Mouse (Mus musculus): ENCODE results near the gene Rtl5.
"Not testable (repeated sequence)": the region's sequence is repeated elsewhere in the genome, so short reads cannot be mapped to it uniquely, and the experiment has no call there.

Rtl5 gene

DNA sequence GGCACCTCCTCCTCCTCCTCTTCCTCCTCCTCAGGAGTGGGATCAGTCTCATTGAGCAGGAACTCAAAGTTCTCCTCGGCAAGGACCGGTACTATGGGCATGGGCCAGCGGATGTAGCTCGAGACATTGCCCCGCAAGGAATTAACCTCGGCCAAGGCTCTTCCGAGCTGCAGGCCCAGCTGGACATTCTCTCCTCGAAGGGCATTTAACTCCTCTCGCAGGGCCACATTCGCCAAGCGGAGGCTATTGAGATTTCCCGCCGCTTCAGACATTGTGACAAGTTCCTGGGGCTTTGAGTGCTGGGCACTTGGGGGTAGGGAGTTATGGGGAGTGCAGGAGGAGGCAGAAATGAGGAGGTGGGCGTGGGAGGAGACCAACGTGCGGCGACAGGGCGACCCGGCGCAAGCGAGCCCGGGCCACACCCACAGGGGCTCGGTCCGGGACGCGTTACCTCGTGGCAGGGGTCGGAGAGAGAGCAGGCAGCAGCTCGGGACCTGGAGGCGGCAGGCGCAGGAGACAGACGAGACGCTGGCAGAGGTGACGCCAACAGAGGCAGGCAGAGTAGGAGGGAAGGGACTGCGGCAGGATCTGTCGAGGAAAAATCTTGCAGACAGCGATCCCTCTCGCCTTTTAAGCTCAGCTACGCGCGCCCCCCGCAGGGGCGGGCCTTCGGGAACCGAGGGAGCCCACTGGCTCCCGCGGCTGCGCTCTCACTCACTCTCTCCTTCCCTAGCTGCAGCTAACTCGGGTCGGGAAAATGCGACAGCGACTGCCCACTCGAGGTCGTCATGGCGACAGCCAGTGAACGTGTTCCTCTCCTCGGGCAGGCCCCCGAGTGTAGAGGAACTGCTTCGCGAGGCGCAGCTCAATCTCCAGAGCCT, at the start of gene Rtl5:
Rtl5 (minus strand) TSS at position 714 of the 881 bp plus-strand sequence.
- no peak for DNase-seq (ENCODE audit: low spot score)

DNA sequence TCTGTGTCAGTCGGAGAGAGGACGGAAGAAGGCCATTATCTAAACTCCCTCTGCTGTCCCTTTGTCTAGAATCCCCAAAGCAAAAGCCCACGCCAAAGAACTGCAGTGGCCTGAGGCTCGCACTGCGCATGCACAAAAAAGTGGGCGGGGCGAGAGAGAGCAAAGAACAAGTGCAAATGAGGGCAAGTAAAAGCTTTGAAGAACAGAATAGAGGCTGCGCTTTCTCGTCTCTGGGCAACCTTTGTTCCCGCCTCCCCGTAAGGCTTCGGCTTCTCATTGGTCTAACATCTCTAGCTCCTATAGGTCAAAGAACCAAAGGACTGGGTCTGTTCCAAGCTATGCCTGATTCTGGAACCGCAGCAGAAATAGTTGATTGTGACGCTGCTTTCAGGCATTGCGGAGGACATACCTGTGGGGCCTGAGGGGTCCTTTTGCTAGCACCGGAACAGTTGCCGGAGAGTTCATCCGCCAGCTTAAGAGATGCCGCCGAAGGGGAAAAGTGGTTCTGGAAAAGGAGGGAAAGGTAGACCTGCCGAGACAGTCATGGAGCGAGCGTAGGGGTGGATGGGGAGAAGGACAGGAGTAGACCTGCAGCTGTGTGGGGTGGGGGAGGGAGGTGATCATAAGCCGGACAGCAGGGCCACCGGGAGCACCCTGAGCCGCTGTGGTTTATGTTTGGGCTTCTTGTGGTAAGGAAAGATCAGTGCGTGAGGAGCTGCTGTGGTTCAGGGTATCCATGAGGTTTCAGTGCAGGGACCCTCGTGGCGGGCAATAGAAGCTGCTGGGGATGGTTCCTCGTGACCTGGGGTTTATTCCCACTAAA, 48.1 kb upstream of the Rtl5 start, which contains the start of gene Pin4:
Pin4 (plus strand) TSS at position 406 of the 823 bp plus-strand sequence.
- peak; percentile 59 for DNase-seq (ENCODE audit: low spot score)

DNA sequence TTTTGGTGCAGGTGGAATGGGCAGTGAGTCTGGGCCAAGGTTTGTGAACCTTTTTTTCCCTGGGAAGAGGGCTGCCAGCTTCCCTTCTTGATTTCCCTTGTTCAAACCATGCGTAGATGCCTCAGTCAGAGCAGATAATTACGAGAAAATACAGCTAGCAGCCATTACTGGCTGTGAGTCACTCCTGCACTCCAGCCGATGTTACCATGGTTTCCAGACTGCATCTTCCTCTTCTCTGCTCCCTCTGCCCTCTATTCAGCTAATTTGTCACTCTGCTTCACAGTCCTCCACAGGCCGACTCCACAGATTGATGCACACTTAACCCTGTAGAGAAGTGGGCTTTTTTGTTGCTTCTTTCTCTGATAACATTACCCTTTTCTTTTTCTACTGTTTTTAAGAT, 44.6 kb upstream of the Rtl5 start:
- no peak for DNase-seq (ENCODE audit: low spot score)

DNA sequence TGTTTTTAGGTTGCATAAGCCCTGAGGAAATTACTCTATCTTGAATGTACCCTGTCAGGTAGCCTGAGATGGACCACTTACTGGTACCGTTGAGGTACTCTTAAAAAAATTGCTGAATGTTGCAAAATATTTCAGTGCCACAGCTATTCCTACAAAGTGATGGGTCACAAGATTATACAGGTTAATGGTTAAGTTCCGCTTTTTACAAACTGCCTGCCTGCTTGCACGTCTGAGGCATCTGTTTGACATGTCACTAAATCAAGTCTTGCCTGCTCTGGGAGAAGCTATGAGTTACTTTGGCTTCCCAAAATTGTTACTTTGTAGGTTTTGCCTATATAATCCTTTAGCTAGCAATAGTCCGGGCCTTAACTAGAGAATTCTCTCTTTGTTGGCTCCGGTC, 38.2 kb upstream of the Rtl5 start:
- not testable (repeated sequence) for DNase-seq (ENCODE audit: low spot score)

DNA sequence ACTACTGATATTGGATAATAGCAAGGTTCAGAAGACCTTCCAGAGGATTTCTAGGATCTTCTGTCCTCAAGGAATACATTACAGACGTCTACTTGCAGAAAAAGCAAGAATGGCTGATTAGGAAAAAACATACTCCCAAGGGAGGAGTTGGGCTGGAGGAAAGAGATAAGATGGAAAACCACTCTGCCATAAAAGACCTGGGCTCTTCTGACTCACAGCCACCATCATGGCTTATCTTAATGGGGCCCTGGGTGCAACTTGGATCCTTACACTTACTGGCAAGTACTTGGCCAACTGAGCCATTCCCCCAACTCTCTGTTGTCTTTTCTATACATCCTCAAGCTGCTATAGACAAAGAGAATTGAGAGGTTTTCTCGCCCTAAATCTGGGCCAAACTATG, 32.7 kb upstream of the Rtl5 start:
- DNase-seq (ENCODE audit: low spot score): not testable (repeated sequence)

DNA sequence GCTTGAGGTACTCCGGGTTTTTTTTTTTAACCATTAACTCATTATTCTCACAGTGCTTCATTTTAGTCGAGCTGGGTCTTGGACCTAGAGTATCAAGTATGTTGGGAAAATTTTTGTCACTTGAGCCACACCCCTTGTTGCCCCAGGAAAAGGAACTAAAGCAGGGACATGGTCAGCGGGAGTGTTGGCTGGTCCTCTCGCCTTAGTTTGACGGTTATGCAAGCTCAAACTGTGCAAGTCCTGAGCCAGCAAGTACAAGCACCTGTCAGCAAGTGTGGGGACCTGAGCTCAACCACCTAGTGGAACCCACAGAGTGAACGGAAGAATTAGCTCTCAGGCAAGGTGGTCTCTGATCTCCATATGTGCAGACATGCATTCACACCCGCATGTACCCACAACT, 30.8 kb upstream of the Rtl5 start:
- no peak for DNase-seq (ENCODE audit: low spot score)

DNA sequence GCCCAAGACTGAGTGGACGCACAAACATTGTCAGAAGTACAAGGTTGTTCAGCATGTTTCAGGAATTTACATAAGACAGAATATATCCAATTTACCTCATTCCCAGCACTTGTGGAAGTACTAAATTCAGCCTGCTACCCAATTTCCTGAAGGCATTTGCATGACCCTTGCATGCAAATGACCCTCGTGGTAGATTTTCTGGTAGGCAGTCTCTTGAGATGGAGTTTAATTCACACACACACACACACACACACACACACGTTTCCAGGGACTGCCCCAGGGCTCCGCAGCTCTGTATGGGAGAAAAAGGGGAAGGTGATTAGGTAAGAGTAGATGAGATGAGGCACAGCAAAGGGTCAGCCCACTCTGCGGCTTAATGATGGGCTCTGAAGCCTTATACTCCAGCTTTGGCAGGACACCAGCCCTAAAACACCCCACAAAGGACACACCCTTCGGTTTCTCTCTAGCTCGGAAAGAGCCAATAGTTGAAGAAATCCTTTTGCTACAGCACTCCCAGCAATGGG, 23.3 kb upstream of the Rtl5 start:
- DNase-seq (ENCODE audit: low spot score): no peak

DNA sequence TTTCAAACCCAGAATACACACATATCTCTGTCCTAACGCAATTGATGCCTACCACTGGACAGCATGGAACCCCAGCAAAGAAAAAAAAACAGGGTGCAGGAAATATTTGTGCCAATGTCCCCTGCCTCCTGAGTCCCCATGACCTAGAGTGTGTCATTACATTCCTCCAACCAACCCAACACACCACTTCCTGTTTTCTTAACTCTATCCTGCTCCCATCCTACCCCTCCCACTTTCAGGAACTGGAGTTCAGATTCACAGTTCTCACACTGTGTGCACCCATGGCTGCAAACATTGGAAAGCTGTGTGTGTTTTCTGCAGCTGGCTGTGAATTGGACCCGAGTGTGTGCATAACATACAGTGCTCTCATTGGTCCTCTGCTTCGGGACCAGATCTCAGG, 19.5 kb upstream of the Rtl5 start:
- DNase-seq (ENCODE audit: low spot score): no peak

DNA sequence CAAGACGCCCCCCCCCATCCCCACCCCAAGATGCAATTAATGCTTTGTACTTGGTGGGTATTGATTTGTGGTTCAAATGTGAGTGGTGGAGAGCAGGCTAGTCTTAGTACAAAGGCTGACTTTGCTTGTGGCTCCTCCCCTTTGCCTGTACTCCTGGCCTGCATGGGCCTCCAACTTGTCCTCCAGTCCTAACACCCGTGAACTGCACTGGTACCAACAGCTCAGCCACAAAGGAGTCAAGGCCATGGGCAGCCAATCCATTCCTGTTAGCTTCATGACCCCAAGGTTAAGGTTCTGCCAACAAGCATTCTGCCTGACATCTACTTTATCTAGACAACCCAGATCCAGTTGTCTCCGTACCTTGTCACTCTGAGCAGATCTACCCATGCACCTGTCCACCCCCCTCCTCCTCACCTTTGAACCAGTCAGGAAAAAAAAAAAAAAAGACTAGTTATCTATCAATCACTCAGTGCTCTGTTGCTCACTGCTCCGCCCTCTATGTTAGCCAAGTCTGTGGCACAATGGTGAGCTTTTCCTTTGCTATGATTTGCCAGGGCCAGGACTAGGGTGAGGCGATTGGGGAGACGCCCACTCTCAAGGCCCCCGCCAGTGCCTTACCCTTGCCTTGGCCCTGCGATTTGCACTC, 14.8 kb upstream of the Rtl5 start:
- no peak for DNase-seq (ENCODE audit: low spot score)

DNA sequence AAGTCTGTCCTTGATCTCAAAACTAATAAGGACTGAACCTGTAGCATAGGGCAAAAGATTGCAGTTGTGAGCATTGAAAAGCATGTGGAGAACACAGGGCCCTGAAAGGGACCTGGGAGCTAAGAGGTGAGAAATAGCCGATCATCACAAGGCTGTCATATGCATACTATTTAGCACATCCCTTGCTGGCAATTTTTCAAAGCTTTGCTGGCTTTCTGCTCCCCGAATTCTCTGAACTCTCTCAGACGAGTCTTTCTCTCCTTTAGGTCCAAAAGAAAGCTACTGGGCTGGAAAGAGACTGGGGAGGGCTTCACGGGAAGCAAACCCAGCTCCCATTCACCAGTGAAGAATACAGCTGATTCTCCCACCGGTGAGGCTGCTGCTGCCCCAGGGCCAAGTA, 11.2 kb upstream of the Rtl5 start:
- no peak for DNase-seq (ENCODE audit: low spot score)

DNA sequence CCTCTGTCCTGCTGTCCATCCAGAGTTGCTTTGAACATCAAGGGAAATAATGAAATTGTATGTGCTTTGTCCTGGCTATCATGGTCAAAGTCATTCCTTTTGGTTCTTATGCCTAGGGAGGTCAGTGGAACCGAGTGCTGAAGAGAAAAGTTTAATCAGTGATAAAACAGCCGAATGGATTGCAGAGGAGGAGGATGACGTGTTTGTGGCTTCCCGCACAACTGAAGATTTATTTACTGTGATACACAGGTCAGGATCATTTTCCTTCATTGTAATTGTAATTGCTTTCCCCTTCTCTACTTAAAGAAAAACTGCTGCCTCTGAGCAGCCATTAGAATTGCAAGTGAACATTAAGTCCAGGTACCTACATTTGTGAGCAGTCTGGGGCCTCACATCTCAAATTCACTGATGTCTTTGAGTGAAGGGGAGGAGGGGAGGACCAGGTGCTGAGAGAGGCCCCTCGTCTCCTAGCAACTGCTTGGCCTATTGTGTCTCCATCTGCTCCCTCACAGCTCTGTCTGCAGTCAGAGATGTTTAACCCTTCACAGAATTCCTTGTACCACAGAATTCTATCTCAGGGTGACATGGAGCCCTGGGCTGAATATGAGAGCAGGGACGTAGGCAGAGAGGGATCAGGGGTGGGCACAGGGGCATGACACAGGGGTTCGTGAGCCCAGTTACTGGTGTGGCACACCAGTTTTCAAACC, 10.6 kb upstream of the Rtl5 start:
- DNase-seq (ENCODE audit: low spot score): no peak

DNA sequence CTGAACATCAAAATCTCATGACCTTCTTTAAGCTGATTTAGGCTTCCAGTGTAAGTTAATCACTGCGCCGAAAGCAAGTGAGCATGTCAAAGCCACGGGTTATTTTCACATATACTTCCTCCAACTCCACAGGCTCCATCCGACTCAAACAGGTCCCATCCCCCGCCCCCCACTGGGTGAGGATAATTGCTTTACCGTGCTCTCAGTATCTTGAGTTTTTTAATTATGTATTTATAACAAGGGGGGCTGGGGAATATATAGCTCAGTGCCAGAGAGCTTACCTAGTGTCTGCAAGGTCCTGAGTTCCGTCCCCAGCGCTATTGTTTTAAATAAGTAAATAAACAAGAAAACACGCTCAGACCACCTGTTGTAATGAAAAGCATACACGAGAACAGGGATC, 10.0 kb upstream of the Rtl5 start:
- no peak for DNase-seq (ENCODE audit: low spot score)

DNA sequence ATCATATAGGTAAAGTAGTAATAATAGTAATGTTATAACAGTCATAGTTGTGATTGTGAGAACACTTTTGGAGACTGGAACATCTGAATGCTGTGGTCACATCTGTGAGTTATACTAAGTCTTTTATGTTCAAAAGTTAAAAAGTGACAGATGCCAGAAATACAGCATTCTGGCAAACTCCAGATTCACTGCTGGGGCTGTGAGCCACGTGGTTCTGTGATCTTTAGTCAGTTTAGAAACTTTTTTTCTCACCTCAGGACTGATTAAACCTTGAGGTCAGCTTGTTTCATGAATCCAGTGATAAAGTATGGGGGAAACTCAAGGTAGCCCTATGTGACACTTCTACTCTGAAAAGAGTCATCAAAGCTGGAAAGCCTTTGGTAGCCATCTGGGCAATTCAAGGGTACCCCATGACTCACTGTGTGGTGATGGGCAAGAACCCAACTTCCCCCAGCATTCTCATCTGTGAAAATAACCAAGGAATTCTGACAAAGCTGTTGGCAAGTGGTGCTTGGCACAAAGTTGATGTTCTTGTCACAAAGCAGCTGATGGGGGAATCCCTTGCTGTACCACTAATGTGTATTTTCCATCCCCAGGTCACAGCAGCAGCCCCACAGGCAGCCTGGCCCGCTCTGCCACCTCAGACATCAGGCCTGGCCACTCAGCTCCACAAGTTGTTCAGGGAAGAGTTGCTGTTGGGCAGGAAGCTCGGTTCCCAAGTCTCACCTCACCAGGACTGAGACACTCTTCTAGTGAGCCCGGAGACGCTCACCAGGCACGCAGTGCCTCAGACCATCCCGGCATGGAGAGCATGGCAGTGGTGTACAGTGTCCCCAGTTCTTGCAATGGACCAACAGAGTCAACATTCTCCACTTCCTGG, 6.0 kb upstream of the Rtl5 start:
- no peak for DNase-seq (ENCODE audit: low spot score)

DNA sequence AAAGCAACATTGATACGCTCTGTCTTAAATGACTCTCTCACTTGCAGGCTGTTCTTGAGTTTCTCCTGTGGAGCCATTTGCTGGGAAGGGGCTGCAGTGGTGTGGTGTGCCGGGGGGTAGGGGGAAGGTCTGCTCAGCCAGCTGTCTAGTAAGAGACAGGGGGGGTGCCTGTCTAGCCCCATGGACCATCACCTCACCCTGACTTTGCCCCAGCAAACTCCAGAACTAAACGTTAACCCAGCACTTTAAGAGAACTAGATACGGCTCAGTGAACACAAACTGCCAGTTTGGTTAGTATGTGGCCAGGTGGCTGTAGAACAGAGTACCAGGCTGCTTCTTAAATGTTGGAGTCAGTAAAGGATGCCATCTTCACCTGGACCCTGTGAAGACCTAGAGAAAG, 4.1 kb upstream of the Rtl5 start:
- DNase-seq (ENCODE audit: low spot score): no peak

DNA sequence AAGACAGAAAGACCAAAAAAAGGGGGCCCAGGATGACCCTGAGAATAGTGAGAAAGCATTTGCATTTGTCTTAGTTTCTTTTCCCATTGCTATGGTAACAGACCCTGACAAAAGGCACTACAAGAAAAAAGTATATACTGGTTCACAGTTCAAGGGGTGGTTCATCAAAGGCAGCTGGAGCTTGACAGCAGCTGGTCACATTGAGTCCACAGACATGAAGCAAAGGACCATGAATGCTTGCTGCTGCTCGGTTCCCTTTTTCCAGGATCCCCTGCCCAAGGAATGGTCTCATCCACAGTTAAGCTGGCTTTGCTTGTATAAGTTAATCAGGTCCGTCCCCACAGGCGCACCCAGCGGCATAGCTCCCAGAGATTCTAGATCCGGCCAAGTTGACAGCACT, 3.3 kb upstream of the Rtl5 start:
- DNase-seq (ENCODE audit: low spot score): no peak

DNA sequence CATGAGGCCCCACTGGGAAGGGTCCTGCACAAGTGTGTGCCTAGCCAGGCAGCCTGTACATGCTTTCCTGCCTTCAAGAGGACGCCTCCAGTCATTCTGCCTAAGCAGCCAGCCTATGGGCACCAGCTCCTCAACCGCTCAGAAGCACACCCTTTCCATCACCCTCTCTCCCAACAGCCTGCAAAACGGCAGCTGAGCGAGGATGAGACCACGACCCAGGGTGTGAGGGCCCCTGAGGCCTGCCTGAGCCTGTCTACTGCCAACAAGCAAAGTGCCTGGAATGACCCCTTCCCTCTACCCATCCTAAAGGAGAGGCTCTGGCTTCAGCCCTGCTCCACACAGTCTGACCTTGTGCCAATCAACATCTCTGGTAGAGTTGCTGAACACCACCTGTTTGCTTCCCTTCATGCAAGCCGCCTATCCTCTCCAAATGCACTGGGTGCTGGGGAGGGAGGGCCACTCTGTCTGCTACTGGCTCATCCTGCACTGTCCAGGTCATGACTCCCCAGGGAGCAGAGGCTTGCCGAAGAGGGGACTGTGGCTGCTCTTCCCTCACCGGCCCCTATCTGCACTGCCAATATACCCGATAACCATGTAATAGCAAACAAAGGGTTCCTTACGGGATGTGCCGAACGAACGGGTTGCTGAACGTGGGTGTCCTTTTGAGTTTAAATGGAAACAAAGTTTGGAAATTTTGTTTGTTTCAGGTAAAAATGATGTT, 2.7 kb upstream of the Rtl5 start:
- no peak for DNase-seq (ENCODE audit: low spot score)

DNA sequence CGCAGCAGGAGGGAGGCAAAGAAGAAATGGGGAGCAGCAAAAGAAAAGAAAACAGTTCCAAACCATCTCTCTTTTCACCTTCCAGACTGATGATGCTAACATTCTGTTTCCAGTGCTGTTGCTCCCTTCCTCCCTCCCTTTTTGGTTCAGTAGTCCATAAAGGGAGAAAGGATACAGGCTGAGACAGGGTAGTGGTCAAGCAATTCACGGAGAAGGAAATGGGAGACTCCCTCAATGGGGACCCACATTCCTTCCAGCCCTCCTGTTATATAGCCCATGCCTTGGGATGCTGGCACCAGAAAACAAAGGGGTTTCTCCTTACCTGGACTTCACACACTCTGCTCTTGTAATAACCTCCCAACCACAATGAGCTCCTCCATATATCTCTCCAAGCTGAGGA, 413 bp upstream of the Rtl5 start:
- no peak for DNase-seq (ENCODE audit: low spot score)

DNA sequence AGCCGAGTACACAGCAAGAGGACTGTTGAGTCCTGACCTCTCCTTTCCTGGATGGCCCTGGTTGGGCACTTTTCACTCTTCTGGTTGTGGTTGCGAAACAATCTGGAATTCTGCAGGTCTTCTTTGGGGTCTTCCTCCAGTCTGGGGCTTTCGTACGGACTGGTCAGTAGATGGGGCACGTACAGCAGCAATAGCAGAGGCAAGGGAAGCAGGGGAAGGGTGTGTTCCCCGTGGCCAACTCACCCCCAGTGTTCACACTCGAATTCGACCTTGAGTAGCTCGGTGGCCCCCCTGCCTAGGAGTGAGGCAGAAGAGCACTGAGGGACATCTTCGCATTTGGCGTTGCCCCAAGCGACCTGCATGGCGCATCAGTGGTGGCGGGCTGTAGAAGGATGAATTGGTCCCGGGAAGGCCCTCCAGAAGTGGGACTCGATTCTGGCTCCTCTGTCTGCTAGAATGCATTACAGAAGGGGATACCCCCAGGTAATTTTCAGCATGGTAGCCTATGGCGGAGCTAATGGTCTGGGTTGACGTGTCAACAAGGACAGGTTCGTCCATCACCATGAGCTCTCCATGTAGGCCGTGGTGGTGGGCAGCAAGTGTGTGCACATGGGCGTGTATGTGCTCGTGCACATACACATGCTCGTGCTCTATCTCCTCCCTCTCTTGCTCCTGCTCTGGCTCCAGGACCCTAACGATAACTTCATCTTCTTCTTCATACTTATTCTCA, 2.1 kb downstream of the Rtl5 start:
- DNase-seq (ENCODE audit: low spot score): no peak

DNA sequence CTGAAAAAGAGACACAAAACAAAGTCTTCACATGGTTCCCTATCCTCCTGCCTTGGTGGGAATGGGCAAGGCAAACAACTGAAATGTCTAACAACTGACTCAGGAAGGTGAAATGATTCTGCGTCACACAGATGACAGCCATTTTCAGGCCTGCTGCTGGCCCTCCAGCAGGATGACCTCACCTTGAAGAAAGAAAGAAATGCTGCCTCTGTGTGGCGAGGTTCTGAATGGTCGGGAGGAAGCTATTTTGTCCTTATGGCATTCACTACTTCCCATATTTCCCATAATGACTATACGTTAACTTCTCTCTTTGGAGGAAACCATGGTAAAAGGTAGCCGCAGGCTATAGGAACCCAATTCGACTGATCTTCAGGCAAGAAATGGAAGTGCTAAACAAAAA, 4.0 kb downstream of the Rtl5 start:
- no peak for DNase-seq (ENCODE audit: low spot score)
